ENCODE assay signal across 9 mouse cellular contexts in the genomic region with DNA sequence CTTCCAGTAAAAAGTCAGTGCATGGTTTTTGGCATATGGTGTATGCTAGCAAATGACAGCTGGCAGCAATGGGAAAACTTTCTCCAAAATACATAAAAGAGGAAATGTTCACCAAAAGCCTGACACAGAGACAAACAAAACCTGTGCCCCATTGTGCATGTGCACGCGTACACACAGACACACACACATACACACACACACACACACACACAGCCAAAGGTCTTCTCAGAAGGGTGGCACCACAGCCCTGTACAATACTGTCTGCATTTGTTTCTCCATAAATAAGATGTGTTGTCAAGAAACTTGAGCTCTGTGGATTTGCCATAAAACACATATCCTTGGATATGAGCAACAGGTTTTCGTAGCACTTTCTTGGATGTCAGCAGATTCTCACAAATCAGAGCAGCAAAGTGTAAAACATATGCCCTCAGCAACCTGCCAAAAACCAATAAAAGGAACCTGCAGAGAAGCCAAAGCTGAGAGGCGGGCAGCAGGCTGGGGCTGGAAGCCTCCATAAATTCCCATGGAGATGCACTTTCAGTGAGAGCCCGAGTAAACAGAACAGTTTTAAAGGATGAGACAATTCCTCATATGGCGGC.
A peak's percentile ranks its signal among the peaks of the same experiment; 100 is the strongest.
DNase-seq lines count a peak whose midpoint lies in the region; ATAC-seq and TF ChIP-seq lines count a peak whose summit lies in the region.
"Had no signal": no experiment of that assay in that cellular context is flagged by ENCODE, and none has a peak within 500 bp of the region (broad histone marks: within the 10 kb centered on the region; RNA-seq: fewer than 3 reads in every experiment).

No protein-coding gene starts in this region.

- no peaks in the 10 kb centered on the region for H3K9me3 ChIP-seq in hindbrain, embryonic 14.5 days (ENCODE audit: control insufficient read depth, low read length)
- no peaks in the 10 kb centered on the region for H3K9me3 ChIP-seq in hindbrain, embryonic 12.5 days (replicated peaks)
- no peaks in the 10 kb centered on the region for H3K9me3 ChIP-seq in limb, embryonic 14.5 days (ENCODE audit: control insufficient read depth, low read length)
- H3K9me3 ChIP-seq: hindbrain, embryonic 15.5 days had no signal

- no peaks in the 10 kb centered on the region for H3K27me3 ChIP-seq in hindbrain, embryonic 14.5 days (ENCODE audit: control insufficient read depth, insufficient read depth, low read length)
- no peaks in the 10 kb centered on the region for H3K27me3 ChIP-seq in hindbrain, embryonic 12.5 days
- H3K27me3 ChIP-seq in cerebellum, adult 2 months (ENCODE audit: control insufficient read depth, insufficient read depth, low read length), result no peaks in the 10 kb centered on the region
- H3K27me3 ChIP-seq in limb, embryonic 14.5 days (ENCODE audit: control insufficient read depth, insufficient read depth, low read length), result no peaks in the 10 kb centered on the region
- H3K27me3 ChIP-seq: hindbrain, embryonic 15.5 days had no signal

- WGBS in hindbrain, embryonic 14.5 days, result 61% methylated on average over 6 of the region's 6 CpGs
- 61% methylated on average over 6 of the region's 6 CpGs for WGBS in hindbrain, embryonic 12.5 days
- 12% methylated on average over 6 of the region's 6 CpGs for WGBS in cerebellum, adult 2 months
- 28% methylated on average over 6 of the region's 6 CpGs for WGBS in limb, embryonic 14.5 days

- H3K9ac ChIP-seq in hindbrain, embryonic 14.5 days, result no peak overlapping the region
- no peak overlapping the region for H3K9ac ChIP-seq in hindbrain, embryonic 12.5 days
- H3K9ac ChIP-seq in limb, embryonic 14.5 days (ENCODE audit: low read depth, low read length, severe bottlenecking), result no peak overlapping the region
- H3K9ac ChIP-seq: hindbrain, embryonic 15.5 days had no signal

- TF ChIP-seq CTCF in cerebellum, adult 2 months (IDR thresholded peaks at IDR 0.05; ENCODE audit: borderline replicate concordance, insufficient read depth, low read depth, low read length), result no peak

- H3K36me3 ChIP-seq in hindbrain, embryonic 14.5 days (replicated peaks; ENCODE audit: control insufficient read depth, insufficient read depth), result no peaks in the 10 kb centered on the region
- H3K36me3 ChIP-seq in hindbrain, embryonic 12.5 days, result no peaks in the 10 kb centered on the region
- H3K36me3 ChIP-seq in limb, embryonic 14.5 days (ENCODE audit: control insufficient read depth, insufficient read depth, low read length), result no peaks in the 10 kb centered on the region
- H3K36me3 ChIP-seq: hindbrain, embryonic 15.5 days had no signal

- no peak for TF ChIP-seq POLR2A in cerebellum, adult 2 months (IDR thresholded peaks at IDR 0.05; ENCODE audit: borderline replicate concordance, insufficient read depth, low read length)
- no peak for TF ChIP-seq POLR2A in limb, embryonic 14.5 days (IDR thresholded peaks at IDR 0.05; ENCODE audit: borderline replicate concordance, extremely low read depth, insufficient read depth, insufficient read length)

- no peak overlapping the region for H3K4me2 ChIP-seq in hindbrain, embryonic 14.5 days (replicated peaks)
- H3K4me2 ChIP-seq in hindbrain, embryonic 12.5 days (replicated peaks), result no peak overlapping the region
- H3K4me2 ChIP-seq in limb, embryonic 14.5 days (replicated peaks; ENCODE audit: low read depth, low read length, severe bottlenecking), result no peak overlapping the region; the same call in 1 of the 2 replicates
- H3K4me2 ChIP-seq: hindbrain, embryonic 15.5 days had no signal

- H3K27ac ChIP-seq in hindbrain, embryonic 14.5 days, result no peak overlapping the region
- H3K27ac ChIP-seq in hindbrain, embryonic 12.5 days, result no peak overlapping the region
- no peak overlapping the region for H3K27ac ChIP-seq in cerebellum, adult 2 months (ENCODE audit: insufficient read depth, low read length)
- 0 out of 2 replicates have a peak overlapping the region, but pooled peaks have one; percentile 27 for H3K27ac ChIP-seq in limb, embryonic 14.5 days (replicated peaks; ENCODE audit: low read depth, low read length)
- H3K27ac ChIP-seq: hindbrain, embryonic 15.5 days had no signal

- peak; percentile 28 for DNase-seq in hindbrain, embryonic 14.5 days (ENCODE audit: low spot score)
- peak; percentile 71 to 90 for DNase-seq in cerebellum, adult 2 months
- DNase-seq in gastrocnemius, postnatal 25 days, result peak; percentile 46
- DNase-seq in limb, embryonic 14.5 days (ENCODE audit: low spot score), result peak; percentile 64
- DNase-seq in natural killer cell, adult 2 months (ENCODE audit: low spot score in 2 of 2), result no peak
- DNase-seq in spleen, adult 12 weeks (ENCODE audit: low spot score), result no peak

- H3K4me3 ChIP-seq in hindbrain, embryonic 14.5 days (replicated peaks; ENCODE audit: low read length), result no peak overlapping the region
- no peak overlapping the region for H3K4me3 ChIP-seq in hindbrain, embryonic 12.5 days
- H3K4me3 ChIP-seq in cerebellum, adult 2 months (replicated peaks; ENCODE audit: insufficient read depth, low read depth, low read length), result no peak overlapping the region
- H3K4me3 ChIP-seq in limb, embryonic 14.5 days (replicated peaks; ENCODE audit: low read length), result no peak overlapping the region
- H3K4me3 ChIP-seq: hindbrain, embryonic 15.5 days had no signal

- no peaks in the 10 kb centered on the region for H3K4me1 ChIP-seq in hindbrain, embryonic 14.5 days (replicated peaks; ENCODE audit: control insufficient read depth, insufficient read depth, low read length)
- no peaks in the 10 kb centered on the region for H3K4me1 ChIP-seq in hindbrain, embryonic 12.5 days
- peaks cover 6% of the 10 kb centered on the region for H3K4me1 ChIP-seq in cerebellum, adult 2 months (ENCODE audit: control insufficient read depth, insufficient read depth, low read length)
- peaks cover 13% of the 10 kb centered on the region; the same call in 1 of the 2 replicates for H3K4me1 ChIP-seq in limb, embryonic 14.5 days (ENCODE audit: control insufficient read depth, insufficient read depth, low read length)
- H3K4me1 ChIP-seq: hindbrain, embryonic 15.5 days had no signal

- ATAC-seq in hindbrain, embryonic 14.5 days (ENCODE audit: low FRiP score), result no peak
- ATAC-seq in hindbrain, embryonic 12.5 days (ENCODE audit: low FRiP score), result no peak
- peak; percentile 80 for ATAC-seq in limb, embryonic 14.5 days (ENCODE audit: low FRiP score, low read depth)
- ATAC-seq in erythroblast, adult 5-6 weeks (replicated peaks; ENCODE audit: low FRiP score, poor library complexity, severe bottlenecking), result no peak

Comparison
In these comparisons a context has a peak if more than half of its experiments do, and no peak if none do; other contexts are left out.
1. DNase-seq: peak in hindbrain, embryonic 14.5 days (single experiment), cerebellum, adult 2 months (2 of 2), gastrocnemius, postnatal 25 days (single experiment) and limb, embryonic 14.5 days (single experiment); none in natural killer cell, adult 2 months (0 of 2) and spleen, adult 12 weeks (single experiment).